In the genomic region with DNA sequence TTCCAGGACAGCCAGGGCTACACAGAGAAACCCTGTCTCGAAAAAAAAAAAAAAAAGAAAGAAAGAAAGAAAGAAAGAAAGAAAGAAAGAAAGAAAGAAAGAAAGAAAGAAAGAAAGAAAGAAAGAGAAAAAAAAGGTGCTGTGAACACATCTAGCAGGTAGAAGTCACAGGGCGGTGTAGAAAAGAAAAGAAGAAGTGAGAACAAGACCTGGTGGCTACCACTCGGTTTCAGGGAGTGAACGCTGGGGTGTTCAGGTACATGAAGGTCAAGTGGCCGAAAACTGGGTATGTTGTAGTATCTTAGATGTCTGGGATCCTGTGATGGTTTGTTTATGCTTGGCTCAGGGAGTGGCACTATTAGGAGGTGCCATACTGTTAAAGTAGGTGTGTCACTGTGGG, we compare ENCODE assay signal across 16 mouse cellular contexts. TPM values are rescaled to one million over a fixed set of nuclear protein-coding genes. Genes with fewer than 3 reads are reported as not detected.
"Had no signal": no experiment of that assay in that cellular context is flagged by ENCODE, and none has a peak within 500 bp of the region (broad histone marks: within the 10 kb centered on the region; RNA-seq: fewer than 3 reads in every experiment).

No protein-coding gene starts in this region.

RNA-seq across cellular contexts. Expression of gene Scrg1, which starts 9.8 kb away (rescaled TPM):
- total RNA-seq: common myeloid progenitor, adult 5-6 weeks; gastrocnemius, adult 18-20 months; gastrocnemius, adult 2 months; gastrocnemius, adult 8-10 months; gastrocnemius, postnatal 10 days; gastrocnemius, postnatal 14 days; gastrocnemius, postnatal 25 days; gastrocnemius, postnatal 36 days; granulocyte monocyte progenitor cell, adult 5-6 weeks; heart, adult 18-20 months; heart, adult 2 months; heart, adult 8-10 months had no signal
- polyA plus RNA-seq: erythroblast, embryonic 14.5 days; forebrain, embryonic 10.5 days; forebrain, embryonic 11.5 days; gonadal fat pad, adult 2 months had no signal
